Mouse (Mus musculus) testis, postnatal 10 days (tissue): ENCODE measurements around the gene Brca1.
A peak's percentile ranks its signal among the peaks of the same experiment; 100 is the strongest.
"Not testable (repeated sequence)": the region's sequence is repeated elsewhere in the genome, so short reads cannot be mapped to it uniquely, and the experiment has no call there.

ENCODE experiments used
- DNase-seq: peaks from one replicate; pipeline ENCODE4 v3.0.0; 2021; ENCODE audit warnings: low spot score

Gene Brca1

DNA sequence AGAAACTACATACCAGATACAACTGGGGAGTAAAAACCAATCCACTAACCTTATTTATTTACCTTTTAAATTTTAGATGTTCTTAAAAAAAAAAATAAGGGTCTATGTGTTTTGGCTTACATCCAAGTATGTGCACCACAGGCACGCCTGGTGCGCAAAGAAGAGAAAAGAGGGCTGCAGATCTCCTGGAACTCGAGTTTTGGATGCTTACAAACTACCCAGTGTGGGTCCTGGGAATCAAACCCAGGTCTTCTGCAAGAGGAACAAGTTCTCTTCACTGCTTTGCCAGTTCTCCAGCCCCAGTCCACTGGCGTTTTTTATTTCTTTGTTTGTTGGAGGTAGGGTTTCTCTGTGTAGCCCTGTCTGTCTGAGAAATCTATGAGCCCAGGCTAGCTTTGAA lies 25.1 kb downstream of the Brca1 start:
- DNase-seq = no peak

DNA sequence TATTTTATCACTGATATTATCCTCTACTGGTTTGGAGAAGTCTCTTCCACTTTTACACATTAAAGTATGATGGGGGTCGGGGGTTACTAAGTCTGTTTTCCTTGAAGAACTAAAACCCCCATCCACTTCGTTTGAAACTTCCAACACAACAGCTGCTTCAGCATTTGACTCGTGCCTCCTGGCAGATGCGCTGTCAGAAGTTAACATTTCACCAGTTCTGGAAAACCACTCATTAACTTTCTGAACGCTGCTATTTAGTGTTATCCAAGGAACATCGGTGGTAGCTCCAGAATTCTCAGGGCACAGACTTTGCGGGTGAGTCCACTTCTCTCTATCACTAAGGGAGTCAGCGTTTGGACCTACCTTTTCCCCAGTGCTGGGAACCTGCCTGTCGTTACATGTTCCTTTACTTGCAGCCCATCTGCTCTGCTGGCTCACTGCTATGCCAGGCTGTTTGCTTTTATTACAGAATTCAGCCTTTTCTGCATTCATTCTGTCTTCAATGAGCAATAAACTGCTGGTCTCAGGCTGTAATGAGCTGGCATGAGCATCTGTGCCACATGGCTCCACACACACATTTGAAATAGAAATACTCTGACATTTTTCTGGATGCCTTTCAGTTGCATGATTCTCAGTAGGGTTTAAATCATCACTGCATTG lies 25.7 kb downstream of the Brca1 start:
- DNase-seq = no peak

DNA sequence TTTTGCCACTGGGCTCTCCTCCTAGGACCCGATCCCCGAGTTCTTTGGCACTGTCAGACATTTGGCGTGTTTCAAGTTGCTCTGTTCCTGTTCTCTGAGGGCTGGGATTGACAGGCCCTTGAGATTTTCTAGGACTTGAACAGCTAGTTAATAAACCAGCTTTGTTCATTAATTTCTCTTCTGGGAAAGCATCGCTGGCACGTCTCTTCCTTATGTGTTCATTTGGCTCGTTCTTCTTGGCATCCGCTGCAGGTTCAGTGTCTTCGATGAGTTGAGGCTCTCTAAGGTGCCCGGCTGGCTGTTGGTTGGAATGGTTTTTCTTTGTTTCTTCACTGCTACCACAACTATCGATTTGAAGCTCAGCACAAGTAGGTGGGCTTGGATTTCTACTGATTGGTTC lies 26.7 kb downstream of the Brca1 start:
- no peak for DNase-seq

DNA sequence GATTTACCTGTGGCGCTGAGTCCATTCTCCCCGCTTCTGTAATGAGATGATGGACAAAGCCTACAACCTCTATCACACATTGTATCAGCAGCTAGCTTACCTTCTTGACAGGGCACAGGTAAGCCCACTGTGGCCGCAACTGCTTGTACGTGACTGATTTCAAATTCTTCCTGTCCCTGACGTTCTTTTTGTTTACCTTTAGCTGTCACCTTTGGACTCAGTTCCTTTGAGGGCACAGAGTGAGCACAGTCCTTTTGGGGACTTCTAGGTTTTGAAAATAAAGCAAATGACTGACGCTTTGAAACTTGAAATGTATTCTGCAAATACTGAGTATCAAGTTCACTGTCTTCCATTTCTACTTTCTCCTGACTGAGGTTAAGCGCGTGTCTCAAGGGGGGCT lies 27.3 kb downstream of the Brca1 start:
- DNase-seq = no peak

DNA sequence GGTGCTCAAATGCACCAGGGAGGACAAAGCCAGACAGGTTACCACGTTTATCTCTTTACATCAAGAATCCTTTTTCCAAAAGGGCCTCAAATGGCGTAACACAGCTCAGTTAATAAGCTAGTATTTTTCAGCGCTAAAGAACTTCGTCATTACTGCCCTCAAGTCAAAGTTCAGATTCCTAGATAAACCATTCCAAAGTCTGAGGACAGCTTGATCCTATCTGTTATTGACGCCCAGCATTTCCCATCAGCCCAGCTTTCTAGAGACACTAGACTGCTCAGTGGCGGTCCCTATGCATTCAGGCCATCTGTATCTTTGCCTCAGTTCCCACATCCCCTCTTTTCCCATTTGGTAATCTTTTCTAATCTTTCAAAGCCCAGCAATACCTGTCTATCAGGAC lies 32.4 kb downstream of the Brca1 start:
- DNase-seq = no peak

DNA sequence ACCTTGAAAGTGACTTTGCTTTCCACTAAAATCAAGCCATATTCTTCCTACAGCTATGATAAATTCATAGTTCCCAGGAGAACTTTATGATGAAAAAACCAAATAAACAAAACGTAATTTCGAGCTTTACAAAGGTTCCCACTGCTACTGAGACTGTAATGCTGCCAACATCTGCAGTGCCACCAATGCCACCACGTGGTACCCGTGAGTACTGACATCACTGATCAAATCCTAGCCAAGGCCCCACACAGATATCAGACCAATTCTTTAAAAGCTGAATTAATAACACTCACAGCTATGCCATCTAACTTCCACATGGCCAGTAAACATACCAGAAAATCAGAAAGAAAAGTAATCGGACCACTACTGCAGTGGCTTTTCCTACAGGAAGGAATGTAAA lies 32.8 kb downstream of the Brca1 start:
- DNase-seq = no peak

DNA sequence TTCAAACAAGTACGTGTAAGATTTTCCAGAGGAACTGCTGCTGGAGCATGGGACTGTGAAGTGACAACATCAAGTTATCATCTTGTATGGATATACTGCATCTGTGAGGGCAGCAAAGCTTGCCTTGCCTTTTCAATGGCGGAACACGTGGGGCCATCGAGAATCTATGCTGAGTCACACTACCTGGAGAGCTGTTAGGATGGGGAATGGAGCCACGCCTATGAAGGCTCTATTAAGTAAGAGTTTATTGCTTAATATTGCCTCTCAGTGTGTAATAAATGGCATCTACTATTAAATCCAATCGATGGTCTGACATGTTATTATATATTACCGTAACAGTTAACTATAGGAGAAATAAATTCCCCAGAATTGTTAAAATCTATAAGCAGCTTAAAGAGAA lies 44.7 kb downstream of the Brca1 start:
- DNase-seq = no peak

DNA sequence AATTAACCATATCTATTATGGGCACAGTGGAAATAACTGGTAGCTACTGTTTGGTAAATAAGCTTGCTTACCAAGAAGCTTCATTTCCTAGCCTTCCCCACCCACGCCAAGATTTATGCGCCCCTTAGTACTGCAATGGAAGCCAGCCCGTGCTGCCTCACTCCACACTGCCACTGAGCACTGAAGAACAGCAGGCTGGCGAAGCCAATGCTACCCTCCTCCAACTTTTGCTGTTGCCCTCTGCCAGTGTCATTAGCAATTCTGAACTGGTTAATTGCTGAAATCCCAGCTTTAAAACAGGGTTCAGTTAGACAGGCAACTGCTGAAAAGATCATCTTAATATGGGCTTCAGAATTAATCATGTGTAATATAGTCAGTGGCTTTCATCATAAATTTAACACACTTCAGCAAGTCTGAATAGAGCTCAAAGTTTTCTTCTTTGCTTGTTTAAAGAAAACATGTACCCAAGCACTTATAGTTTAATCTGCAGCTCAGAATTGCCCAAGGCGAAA lies 45.4 kb downstream of the Brca1 start:
- no peak for DNase-seq

DNA sequence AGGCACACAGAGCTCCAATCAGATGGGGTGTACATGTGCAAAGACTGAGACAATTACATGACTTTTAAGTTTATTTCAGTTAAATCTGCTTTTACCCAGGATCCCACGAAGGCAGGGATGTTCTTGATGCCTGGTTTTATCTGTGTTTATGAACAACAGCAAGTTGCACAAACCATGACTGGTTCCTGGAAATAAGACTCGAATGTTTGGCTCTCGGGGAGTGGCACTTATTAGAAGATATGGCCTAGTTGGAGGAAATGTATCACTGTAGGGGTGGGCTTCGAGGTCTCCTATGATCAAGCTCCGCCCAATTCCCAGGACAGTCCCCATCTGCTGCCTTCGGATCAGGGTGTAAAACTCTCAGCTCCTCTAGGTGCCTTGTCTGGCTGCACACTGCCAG lies 65.6 kb downstream of the Brca1 start:
- no peak for DNase-seq

DNA sequence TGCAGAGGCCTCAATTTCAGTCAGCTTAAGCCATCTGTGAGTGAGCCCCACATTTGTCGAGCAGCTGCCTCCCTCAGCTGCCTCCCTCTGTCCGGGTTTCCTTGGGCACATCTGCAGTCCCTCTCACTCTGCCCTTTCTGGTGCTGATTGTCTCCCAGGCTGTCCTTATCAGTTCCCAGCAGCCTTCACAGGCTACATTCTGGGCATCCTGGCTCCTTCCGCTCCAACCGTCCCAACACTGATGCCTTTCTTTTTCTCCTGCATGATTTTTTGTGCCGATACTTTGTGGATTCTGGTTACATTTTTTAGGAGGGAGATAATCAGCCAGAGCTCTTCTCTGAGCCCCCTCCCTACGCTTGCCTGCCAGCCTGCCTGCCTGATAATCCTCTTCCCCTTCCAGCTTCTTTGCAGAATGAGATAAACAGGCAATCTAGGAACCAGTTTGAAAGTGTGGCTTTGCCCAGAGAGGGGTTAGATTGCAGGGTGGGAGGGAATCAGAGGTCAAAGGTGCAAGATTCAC lies 66.2 kb downstream of the Brca1 start:
- DNase-seq = no peak

DNA sequence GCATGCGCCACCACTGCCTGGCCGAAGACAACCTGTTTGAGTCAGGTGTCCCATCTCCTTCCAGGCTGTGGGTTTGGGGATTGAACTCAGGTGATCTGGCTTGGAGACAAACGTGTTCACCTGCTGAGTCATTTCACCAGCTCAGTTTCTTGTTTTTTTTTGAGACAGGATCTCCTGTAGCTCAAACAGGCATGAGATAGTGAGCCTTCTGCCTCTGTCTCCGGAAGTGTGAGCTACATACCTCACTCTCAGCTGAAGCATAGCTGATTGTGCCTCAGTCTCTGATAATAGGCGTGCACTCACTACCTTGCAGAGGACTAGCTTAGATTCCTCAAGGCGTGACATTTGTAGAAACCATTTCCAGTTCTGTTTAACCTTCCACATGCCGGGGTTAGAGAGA lies 66.9 kb downstream of the Brca1 start:
- DNase-seq = no peak

DNA sequence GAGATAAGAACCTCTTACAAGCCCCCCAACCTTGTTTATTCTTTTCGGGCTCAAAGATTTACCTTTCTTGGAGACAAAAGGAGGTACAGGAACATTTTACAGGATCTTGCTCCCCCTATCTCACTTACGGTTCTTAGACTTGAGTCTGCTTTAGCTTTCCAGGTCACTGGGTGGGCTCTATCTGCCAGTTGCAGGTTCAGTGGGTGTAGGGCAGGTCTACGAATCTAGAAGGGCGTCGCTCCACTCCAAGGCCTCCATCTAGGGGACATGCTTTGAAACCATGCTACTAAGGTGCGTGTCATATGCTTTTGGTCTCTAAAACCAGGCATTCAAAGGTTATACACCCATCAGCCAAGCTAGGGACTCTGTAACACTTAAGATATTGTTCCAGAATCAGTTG lies 67.5 kb downstream of the Brca1 start:
- no peak for DNase-seq

DNA sequence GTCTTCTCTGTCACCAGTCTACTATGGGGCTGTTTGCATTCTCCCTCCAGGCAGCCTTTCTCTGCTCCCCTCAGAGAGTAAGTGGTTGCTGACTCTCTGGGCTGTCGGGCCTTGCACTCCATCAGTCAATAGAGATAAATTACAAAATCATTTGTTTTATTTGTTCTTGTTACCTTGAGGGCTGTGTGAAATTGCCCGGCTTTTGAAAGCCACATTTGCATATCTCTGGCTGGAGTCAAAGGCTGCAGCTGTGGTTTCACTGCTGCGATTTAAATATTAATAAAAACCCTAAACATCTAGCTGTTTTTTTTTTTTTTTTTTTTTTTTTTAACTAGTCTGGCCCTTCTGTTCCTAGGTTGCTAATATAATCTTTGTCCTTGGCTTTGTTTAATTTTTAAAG lies 68.0 kb downstream of the Brca1 start:
- DNase-seq = no peak

DNA sequence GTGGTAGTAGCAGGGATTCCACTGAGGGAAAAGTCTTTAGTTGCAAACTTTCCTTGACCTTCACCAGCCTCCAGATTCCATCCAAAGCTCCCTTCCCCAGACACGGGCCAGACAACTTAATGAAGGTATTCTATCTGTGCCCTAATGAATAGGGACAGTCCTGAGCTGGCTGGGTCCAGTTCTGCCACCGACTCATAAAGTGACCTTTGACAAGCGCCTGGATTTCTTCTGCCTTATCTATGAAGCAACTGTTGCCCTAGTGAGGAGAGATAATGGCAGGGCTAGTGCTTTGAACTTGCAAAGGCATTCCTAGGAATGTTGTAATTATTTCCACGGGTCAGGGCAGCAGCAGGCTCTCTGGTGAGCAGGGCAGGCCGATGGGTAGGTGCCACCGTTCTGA lies 70.8 kb downstream of the Brca1 start:
- DNase-seq = no peak

DNA sequence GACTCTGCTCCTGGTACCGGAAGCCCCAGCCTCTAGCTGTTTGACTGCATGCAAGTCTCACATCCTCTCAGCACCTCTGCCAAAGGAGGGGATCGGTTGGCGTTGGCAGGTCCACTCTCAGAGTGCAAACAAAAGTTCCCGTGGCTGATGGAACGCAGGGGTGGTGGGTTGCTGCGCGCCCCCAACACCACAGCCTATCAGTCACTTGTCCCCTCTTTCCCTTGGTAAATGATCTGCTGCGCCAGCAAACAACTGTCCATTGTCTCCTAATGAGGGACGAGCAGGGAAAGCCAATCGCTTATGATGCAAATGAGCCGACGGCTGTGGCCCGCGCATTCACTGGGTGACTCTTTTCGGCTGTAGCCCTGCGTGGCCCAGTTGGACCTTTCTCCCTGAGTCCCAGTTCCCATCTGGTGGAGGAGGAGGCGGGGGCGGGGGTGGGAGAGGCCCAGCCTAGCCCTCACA lies 72.6 kb downstream of the Brca1 start:
- DNase-seq = no peak

DNA sequence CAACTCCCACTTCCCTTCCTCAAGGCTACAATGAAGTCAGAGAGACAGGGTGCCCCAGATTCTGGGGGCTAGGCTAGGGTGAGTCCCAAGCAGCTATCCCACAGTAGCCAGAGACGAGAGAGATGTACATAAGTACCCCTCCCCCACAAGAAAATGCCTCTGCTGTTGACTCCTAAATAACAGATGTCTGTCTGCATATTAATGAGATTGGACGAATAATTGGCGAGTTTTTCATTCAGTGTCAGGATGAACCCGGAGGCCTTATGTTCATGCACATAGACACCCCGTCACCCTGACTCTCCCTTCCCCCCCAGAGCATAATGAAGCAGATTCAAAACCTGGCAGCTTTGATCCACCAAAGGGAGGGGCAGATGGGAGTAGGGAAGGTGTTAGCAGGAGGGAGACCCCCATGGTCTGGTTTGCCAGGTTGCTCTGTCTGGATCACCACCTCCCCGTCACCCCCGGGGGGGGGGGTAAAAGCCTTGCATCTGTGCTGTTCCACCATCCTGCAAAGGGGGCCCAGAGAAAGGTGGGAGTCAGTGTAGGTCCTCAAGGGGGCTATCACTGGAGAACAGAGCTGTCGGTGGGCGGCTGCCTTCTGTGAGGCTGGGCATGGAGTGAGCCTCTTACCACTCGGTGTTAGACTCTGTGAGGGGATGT lies 74.1 kb downstream of the Brca1 start:
- DNase-seq = no peak

DNA sequence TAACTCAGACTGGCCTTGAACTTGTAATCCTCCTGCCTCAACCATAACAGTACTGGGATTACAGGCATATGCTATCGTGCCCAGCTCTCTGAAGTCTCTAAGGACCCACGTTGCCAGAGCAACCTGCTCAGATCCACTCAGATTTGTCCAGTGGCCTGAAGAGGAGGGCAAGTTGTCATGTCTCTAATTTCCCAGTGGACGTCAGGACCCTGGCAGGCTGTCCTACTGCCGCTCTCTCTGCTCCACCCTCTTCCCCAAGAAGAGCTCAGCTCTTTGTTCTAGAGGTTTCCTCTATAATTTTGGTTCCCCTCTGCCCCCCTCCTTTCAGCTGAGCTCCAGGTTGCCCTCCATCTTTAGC lies 74.6 kb downstream of the Brca1 start:
- DNase-seq = no peak

DNA sequence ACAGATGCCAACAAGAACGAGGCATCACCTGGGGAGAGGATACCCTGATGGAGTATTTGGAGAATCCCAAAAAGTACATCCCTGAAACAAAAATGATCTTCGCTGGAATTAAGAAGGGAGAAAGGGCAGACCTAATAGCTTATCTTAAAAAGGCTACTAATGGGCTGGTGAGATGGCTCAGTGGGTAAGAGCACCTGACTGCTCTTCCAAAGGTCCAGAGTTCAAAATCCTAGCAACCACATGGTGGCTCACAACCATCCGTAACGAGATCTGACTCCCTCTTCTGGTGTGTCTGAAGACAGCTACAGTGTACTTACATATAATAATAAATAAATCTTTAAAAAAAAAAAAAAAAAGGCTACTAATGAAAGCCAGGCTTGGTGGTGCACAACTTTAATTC lies 75.4 kb downstream of the Brca1 start:
- DNase-seq = not testable (repeated sequence)

DNA sequence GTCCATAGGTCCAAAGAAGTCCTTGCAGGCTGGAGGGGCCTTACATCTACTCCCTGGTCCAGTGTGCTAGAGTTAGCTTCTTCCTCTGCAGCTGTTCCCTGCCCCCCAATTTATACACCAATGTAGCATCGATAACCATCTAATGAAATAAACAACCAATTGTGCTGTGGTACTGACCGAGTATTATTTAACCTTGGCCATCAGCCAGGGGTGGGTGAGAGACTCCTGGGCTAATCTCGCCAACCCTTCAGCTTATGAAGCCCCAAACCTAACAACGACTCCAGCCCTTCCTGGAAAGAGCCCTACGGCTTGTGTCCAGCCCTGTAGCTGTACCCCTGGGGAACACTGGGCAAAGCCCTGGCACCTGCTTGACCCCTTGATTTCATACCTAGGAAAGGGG lies 77.5 kb downstream of the Brca1 start:
- DNase-seq = no peak

DNA sequence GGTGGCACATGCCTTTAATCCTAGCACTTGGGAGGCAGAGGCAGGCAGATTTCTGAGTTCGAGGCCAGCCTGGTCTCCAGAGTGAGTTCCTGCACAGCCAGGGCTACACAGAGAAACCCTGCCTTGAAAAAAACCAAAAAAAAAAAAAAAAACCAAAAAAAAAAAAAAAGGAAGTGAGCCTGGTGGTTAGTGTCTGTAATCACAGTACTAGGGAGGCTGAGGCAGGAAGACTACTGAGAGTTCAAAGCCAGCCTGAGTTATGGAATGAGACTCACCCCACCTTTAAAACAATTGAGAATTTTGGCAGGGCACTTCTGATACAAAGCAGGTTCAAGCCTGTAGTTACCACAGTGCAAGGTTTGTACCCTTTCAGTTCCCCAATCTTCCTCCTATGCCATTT lies 78.1 kb downstream of the Brca1 start:
- not testable (repeated sequence) for DNase-seq

DNA sequence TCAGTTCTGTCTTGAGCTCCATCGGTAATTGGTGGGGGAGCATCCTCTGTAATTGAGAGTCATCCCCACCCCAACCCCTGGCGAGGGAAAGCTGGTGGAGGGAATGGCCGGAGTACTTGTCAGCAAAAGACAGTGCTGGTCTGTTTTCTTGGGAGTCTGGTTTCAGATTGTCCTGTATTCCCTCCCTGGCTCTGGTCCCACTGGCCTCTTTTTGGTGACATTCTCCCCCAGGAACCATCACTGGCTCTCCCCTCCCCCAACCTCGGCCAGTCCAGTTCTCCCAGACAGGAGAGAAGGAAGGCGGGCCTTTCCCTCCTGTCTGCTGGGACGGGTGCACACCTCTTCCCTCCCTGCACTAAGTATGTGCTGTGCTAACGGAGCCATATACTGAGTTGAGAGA lies 79.4 kb downstream of the Brca1 start:
- DNase-seq = peak; percentile 69

DNA sequence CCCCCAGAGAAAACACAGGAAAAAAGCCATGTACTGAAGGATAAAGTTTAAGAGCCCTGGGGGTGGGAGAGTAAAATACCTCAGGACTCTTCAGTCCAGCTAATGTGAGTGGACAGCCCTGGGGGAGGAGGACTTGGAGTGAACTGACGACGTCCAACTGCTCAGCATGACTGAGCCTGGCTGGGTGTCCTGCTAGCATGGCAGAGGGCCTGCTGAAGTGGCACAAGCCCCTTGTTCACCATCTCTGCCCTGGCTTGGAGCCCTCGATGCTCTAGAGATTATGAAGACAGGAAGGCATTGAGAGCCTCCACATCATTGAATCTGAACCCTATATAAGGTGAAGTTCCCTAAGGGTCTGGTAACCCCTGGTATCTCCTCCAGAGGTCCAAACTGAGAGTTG lies 79.8 kb downstream of the Brca1 start:
- no peak for DNase-seq

DNA sequence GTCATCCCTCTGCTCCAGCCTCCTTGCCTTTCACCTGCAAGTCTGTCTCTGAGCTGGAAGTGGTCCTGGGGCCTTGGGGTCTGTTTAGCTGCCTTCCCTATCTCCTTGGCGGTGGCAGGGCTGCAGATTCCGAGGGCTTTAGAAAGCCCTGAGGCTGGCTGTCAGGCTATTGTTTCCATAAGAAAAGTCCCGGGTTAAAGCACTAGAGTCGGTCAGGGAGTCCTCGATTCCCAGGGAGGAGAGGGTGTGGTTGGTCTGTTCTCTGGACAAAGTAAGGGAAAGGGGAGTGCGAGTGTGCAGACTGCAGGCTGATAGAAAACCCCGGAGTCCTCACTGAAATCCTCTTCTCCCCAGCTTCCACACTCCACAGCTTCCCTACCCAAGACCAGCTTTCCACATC lies 81.5 kb downstream of the Brca1 start:
- no peak for DNase-seq

DNA sequence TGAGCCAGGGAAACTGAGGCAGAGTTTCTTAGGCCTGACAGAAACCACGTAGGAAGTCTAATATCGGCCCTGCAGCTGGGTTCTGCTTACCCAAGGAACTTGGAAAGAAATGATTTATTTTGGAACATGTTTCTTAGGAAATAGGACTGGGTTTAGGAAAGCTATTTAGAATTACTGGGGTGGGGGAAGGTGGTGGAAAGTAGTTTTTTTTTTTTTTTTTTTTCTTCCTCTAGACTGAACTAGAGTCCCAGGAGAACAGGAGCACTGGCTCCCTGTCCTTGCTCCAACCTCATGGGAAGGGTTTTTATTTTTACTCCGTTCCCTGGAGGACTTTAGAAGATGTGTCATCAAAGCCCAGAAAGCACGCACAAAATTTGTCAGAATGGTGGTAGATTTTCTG lies 82.6 kb downstream of the Brca1 start:
- no peak for DNase-seq
